Mouse (Mus musculus): ENCODE measurements around the gene Srl. TPM values are rescaled to one million over a fixed set of nuclear protein-coding genes. Genes with fewer than 3 reads are reported as not detected.

The Srl gene
- total RNA-seq, 2 experiments from 2014 or later, result 2.9 TPM; not detected in 1

GRCm38 (mm10) chr16:4521074-4521667 is 20.4 kb downstream of the Srl start:
- no peak for ATAC-seq (replicated peaks; ENCODE audit: low FRiP score, poor library complexity, severe bottlenecking)

- no peak for ATAC-seq (replicated peaks; ENCODE audit: low FRiP score, poor library complexity, severe bottlenecking)
These were observed 20.9 kb downstream of the Srl start for GRCm38 (mm10) chr16:4520673-4521072.

GRCm38 (mm10) chr16:4519825-4520224 is 21.8 kb downstream of the Srl start:
- no peak for ATAC-seq (replicated peaks; ENCODE audit: low FRiP score, poor library complexity, severe bottlenecking)

GRCm38 (mm10) chr16:4519157-4519556 is 22.5 kb downstream of the Srl start:
- no peak for ATAC-seq (replicated peaks; ENCODE audit: low FRiP score, poor library complexity, severe bottlenecking)

GRCm38 (mm10) chr16:4517906-4518305 is 23.7 kb downstream of the Srl start:
- no peak for ATAC-seq (replicated peaks; ENCODE audit: low FRiP score, poor library complexity, severe bottlenecking)

- ATAC-seq (replicated peaks; ENCODE audit: low FRiP score, poor library complexity, severe bottlenecking), result no peak
These were observed 27.2 kb downstream of the Srl start for GRCm38 (mm10) chr16:4514383-4514782.

GRCm38 (mm10) chr16:4512661-4513438 is 28.8 kb downstream of the Srl start:
- no peak for ATAC-seq (replicated peaks; ENCODE audit: low FRiP score, poor library complexity, severe bottlenecking)

- ATAC-seq (replicated peaks; ENCODE audit: low FRiP score, poor library complexity, severe bottlenecking), result no peak
These were observed 30.2 kb downstream of the Srl start for GRCm38 (mm10) chr16:4511371-4511770.

- no peak for ATAC-seq (replicated peaks; ENCODE audit: low FRiP score, poor library complexity, severe bottlenecking)
These were observed 35.4 kb downstream of the Srl start for GRCm38 (mm10) chr16:4506181-4506580.

GRCm38 (mm10) chr16:4503495-4503894 is 38.1 kb downstream of the Srl start:
- no peak for ATAC-seq (replicated peaks; ENCODE audit: low FRiP score, poor library complexity, severe bottlenecking)

- no peak for ATAC-seq (replicated peaks; ENCODE audit: low FRiP score, poor library complexity, severe bottlenecking)
These were observed 39.0 kb downstream of the Srl start for GRCm38 (mm10) chr16:4502568-4502967.

- no peak for ATAC-seq (replicated peaks; ENCODE audit: low FRiP score, poor library complexity, severe bottlenecking)
These were observed 39.9 kb downstream of the Srl start for GRCm38 (mm10) chr16:4501703-4502102.

- no peak for ATAC-seq (replicated peaks; ENCODE audit: low FRiP score, poor library complexity, severe bottlenecking)
These were observed 40.8 kb downstream of the Srl start for GRCm38 (mm10) chr16:4500598-4501385.

- no peak for ATAC-seq (replicated peaks; ENCODE audit: low FRiP score, poor library complexity, severe bottlenecking)
These were observed 43.6 kb downstream of the Srl start for GRCm38 (mm10) chr16:4497762-4498607.

- ATAC-seq (replicated peaks; ENCODE audit: low FRiP score, poor library complexity, severe bottlenecking), result no peak
These were observed 45.1 kb downstream of the Srl start for GRCm38 (mm10) chr16:4496470-4496869.

- no peak for ATAC-seq (replicated peaks; ENCODE audit: low FRiP score, poor library complexity, severe bottlenecking)
These were observed 45.8 kb downstream of the Srl start for GRCm38 (mm10) chr16:4495861-4496260.

- ATAC-seq (replicated peaks; ENCODE audit: low FRiP score, poor library complexity, severe bottlenecking), result no peak
These were observed 48.6 kb downstream of the Srl start for GRCm38 (mm10) chr16:4492777-4493563.

- ATAC-seq (replicated peaks; ENCODE audit: low FRiP score, poor library complexity, severe bottlenecking), result peak; percentile 57
These were observed 52.4 kb downstream of the Srl start for GRCm38 (mm10) chr16:4489114-4489624.

Data from erythroid progenitor cell, adult 5-6 weeks (primary cell).